Mouse (Mus musculus) frontal cortex, postnatal 14 days (tissue): ENCODE measurements around the gene Gp9.
"Not testable (repeated sequence)": the region's sequence is repeated elsewhere in the genome, so short reads cannot be mapped to it uniquely, and the experiment has no call there.

Experiments used
- DNase-seq, 2 experiments: peaks; one replicate each; pipeline ENCODE4 v3.0.0; 2022; ENCODE audit warnings: low spot score in 2 of 2

The Gp9 gene

GRCm38 (mm10) chr6:87750184-87750910, 27.5 kb upstream of the Gp9 start:
- DNase-seq: no peak

GRCm38 (mm10) chr6:87751574-87751973, 26.3 kb upstream of the Gp9 start:
- no peak for DNase-seq

GRCm38 (mm10) chr6:87755196-87755595, 22.7 kb upstream of the Gp9 start:
- no peak for DNase-seq

GRCm38 (mm10) chr6:87756896-87757295, 21.0 kb upstream of the Gp9 start:
- no peak for DNase-seq

GRCm38 (mm10) chr6:87759404-87759803, 18.5 kb upstream of the Gp9 start:
- no peak for DNase-seq

DNA sequence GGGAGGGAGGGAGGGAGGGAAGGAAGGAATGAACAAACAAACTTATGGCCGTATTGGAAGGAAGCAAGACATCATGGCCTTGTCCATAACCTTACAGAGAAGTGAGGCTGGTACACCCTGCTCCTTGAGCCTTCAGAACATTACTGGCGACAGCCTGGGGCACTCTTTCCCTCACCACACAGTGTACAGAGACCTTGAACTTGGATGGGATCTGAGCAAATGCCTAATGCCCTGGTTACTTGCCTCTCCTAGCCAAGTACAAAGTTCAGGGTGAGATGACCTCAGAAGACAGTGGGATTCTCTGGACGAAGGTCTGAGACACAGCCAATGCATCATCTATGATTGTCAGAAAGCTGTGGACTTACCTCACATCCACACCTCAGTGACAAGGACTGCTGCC, 18.0 kb upstream of the Gp9 start:
- DNase-seq: no peak

DNA sequence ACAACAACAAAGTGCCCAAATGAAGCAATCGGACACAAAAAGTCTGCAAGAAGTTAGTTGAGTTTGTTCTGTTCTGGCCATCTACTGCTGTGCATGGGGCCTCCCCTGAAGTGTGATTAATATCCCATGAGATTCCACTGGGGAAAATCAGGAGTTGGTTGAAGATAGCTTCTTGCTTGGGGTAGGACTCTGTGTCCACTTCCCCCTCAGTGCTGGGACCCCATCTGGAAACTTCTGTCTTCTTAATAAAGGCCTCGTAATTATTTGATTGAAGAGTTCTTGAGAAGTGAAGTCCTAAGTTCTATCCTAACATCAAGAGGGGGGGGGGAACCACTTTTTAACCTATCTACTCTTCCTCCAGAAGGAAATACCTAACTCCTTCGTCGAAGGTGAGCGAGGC, 15.7 kb upstream of the Gp9 start:
- DNase-seq: no peak

DNA sequence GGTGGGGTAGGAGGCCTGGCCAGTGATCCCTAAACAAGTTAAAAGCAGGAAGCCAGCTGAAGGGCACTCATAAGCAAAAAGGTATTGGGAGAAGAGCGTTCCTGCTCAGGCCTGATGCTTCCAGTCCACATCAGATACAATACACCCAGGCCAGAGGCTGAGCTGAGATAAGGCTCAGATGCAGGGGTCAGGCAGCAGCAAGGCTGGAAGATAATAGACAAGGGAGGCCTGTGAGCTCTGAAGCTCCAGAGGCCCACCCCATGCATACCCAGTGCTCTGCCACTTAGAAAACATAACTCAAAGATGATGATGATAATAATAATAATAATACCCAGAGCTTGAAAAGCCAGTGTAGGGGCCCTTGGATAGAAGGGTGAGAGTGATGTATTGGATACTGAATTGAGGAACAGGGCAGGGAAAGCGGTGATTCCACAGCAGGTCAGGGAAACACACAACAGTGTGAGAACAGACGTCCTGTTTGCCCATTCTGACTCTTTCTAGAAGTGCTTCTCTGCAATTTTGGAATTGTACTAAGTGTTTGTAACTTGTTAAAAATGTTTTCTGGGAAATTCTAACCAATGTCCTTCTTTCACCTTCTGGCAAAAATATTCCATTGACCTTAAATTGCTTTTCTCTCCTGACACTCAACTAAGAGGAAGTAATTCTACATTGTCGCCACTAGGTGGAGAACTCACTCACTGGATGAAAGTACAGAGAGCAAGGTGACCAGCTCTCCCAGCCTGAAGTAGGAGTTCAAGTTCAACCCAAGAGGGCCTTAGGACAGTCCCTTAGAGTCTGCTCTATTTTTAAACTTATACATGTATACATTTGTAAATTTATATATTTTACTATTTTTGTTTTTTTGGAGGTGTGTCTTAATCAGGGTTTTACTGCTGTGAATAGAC, 14.2 kb upstream of the Gp9 start:
- DNase-seq: no peak

DNA sequence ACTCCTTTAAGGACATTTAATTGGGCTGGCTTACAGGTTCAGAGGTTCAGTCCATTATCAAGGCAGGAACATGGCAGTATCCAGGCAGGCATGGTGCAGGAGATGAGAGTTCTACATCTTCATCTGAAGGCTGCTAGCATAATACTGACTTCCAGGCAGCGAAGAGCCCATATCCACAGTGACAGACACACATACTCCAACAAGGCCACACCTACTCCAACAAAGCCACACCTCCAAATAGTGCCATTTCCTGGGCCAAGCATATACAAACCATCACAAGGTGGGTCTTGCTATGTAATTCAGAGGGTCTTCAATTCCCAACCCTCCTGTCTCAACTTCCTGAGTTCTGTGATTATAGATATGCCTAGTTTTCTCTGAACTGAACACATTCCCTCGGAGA, 13.6 kb upstream of the Gp9 start:
- not testable (repeated sequence) for DNase-seq

DNA sequence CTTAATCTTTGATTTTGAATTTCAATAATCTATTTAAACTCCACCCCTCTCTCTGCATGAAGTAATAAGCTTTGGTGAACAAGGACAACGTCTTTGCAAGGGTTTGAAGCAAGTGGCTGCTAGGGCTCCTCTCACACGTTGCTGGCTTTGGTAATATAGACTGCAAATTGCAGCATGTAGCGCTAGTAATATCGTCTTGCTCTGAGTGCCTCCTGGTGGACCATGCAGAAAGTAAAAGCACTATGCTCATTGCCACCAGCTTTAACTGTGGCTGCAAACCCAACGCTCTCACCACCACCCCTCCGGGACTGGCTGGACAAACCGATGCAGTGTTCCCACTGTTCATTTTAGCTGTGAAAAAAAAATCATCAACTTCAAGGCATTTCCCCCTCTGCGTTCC, 7.2 kb upstream of the Gp9 start:
- DNase-seq: no peak

DNA sequence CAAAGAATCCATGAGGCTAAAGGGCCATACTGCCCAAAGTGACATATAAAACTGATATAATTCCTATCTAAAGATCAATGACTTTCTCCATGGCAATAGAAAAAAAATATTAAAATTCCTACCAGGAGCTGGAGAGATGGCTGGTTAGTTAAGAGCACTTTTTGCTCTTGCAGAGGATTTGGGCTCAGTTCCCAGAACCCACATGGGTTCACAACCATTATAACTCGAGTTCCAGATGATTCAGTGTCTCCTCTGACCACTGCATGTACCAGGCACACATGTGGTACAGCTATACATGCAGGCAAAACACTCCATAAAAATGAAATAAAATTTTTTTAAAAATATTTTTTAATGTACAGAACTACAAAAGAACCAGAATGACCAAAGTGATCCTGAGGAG, 3.4 kb upstream of the Gp9 start:
- no peak for DNase-seq

- DNase-seq: no peak
Measured at GRCm38 (mm10) chr6:87774909-87775308, 3.0 kb upstream of the Gp9 start.

- no peak for DNase-seq
Measured at GRCm38 (mm10) chr6:87775588-87776245, 2.2 kb upstream of the Gp9 start.

- DNase-seq: no peak
Measured at GRCm38 (mm10) chr6:87776663-87777062, 1.2 kb upstream of the Gp9 start.

DNA sequence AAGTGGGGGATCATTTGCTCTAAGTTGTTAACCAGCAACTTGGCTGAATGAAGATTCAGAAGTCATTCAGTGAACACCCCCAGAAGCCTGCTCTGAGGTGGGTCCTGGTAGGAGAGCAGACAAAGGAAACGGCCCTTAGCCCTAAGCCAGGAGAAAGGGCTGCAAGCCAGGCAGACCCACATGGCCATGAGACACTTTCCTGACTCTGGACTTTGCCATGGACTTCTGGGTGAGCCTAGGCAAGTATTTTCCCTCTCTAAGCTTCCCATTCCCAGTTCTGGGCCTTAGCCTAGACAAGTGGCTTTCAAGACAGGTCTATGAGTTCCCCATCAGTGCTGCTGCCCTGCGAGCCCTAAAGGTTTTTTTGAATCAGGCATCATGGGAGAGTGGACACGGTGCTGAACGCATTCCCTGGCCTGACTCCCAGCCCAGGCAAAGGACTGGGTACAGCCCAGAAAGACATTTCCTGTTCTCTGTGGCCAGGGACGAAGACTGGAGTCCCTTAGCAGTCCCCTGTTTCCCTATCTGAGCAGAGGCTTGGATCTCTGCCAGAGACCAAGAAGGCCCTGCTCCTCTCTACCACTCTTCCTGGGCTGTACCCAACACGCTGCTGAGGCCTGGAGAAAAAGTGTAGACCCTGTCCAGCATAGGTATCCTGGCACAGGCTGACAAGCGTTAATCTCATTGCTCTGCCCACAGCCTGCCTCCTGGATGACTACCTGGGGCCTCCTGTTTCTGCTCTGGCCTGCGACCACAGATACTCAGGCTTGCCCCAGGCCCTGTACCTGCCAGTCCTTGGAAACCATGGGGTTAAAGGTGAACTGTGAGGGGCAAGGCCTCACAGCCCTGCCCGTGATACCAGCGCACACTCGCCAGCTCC, 662 bp downstream of the Gp9 start:
- no peak for DNase-seq

GRCm38 (mm10) chr6:87779174-87780165, 1.6 kb downstream of the Gp9 start:
- DNase-seq: no peak

GRCm38 (mm10) chr6:87780546-87781301, 2.9 kb downstream of the Gp9 start:
- DNase-seq: no peak

GRCm38 (mm10) chr6:87784033-87784432, 6.2 kb downstream of the Gp9 start:
- DNase-seq: no peak

- DNase-seq: no peak
Measured at GRCm38 (mm10) chr6:87786621-87787020, 8.7 kb downstream of the Gp9 start.
